Mouse (Mus musculus): ENCODE data around the gene Daam2. TPM values are rescaled to one million over a fixed set of nuclear protein-coding genes. Genes with fewer than 3 reads are reported as not detected.

The Daam2 gene
- total RNA-seq (2017): not detected in 2 replicates

DNA sequence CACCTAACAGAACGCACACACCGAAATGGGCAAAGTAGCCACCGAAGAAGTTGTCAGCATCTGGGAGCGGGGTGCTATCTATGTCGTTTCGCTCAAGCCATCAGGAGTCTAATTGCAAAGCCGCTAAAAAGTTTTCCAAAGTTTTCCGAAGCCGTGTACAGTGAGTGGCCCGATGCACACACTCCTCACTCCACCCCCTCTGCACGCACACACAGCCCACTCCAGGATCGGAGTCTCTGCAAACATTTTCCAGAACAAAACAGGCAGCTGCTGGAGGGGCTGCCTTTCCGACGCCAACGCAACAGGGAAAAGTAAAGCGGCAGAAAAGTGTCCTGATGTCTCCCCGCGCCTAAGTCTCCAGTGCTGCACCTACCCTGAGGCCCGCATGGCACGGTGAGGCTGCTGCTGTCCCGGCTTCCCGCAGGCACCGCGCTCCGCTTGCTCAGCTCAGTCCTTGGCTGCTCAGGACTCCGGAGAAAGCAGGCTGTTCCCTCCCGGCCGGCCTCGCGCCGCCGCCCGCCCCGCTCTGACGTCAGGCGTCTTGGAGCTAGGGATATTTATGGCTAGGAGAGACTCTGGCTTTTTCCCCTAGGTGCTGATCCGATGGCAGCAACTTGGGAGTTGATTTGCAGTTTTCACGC lies at the start of gene Daam2:
TSS of gene Daam2 (minus strand) at position 514 of the 641 bp plus-strand sequence.
- no peak for ATAC-seq (replicated peaks in 1 of 2; ENCODE audit: insufficient read depth in 1 of 2, low FRiP score in 2 of 2, low TSS enrichment in 1 of 2, low read depth in 1 of 2, poor library complexity in 2 of 2, severe bottlenecking in 2 of 2)

DNA sequence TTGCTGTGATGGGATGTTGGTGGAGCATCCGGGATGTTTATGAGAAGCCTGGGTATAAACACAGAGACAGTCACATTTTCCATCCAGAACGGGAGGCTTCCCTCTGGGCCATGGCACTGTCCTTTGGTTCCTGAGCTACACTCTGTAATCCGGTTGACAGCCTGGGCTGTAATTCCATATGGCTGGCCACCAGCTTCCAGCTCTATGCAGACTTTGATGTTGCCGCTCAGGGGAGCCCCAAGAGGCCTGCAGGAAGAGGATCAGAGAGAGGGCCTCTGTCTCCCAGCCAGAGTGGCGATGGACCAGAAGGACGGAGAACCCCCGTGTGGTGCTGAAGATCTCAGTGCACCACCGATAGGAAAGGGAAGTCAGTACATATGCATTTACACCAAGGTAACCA lies 46.2 kb upstream of the Daam2 start:
- no peak for ATAC-seq (replicated peaks in 1 of 2; ENCODE audit: insufficient read depth in 1 of 2, low FRiP score in 2 of 2, low TSS enrichment in 1 of 2, low read depth in 1 of 2, poor library complexity in 2 of 2, severe bottlenecking in 2 of 2)

DNA sequence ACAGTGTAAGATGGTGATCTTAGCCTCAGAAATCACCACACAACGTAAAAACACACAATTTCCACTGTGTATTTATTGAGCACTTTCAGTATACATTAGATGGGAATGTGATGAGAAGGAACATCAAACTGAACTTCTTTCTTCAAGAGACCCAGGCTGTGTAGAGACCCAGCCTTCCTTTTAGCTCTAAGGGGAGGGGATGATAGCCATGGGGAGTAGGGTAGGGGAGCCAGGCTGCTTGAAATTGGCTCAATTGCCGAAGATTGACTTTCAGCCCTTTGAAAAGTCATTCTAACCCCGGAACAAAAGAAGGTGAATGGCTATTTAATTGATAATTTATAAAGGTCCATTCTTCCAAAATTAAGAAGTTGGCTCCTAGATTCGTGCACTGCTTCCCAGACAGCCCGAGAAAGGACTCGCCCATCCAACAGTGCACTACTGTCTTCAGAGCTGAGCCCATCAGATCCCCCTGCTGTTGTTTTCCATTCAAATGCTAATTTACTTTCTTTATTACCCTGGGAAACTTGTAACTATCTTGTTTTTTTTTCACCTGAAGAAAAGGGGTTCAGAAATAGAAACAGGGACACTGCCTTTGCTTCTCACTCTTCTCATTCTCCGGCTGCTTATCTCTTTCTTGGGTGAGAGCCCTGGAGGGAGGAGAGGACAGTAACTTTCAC lies 43.3 kb upstream of the Daam2 start:
- no peak for ATAC-seq (replicated peaks in 1 of 2; ENCODE audit: insufficient read depth in 1 of 2, low FRiP score in 2 of 2, low TSS enrichment in 1 of 2, low read depth in 1 of 2, poor library complexity in 2 of 2, severe bottlenecking in 2 of 2)

DNA sequence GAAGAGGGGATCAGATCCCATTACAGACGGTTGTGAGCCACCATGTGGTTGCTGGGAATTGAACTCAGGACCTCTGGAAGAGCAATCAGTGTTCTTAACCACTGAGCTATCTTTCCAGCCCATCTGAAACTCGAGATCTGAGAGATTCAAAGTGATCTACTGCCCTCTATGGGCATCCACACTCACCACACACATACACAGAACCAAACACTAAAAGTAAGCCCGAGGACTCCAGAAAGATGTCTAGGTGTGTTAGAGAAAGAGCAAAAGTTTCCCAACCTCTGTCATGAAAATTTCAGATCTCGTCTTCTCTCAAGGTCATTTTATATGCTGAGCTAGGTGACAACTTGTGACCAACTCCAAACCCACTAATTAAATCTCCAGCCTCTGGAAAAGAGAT lies 41.3 kb upstream of the Daam2 start:
- no peak for ATAC-seq (replicated peaks in 1 of 2; ENCODE audit: insufficient read depth in 1 of 2, low FRiP score in 2 of 2, low TSS enrichment in 1 of 2, low read depth in 1 of 2, poor library complexity in 2 of 2, severe bottlenecking in 2 of 2)

DNA sequence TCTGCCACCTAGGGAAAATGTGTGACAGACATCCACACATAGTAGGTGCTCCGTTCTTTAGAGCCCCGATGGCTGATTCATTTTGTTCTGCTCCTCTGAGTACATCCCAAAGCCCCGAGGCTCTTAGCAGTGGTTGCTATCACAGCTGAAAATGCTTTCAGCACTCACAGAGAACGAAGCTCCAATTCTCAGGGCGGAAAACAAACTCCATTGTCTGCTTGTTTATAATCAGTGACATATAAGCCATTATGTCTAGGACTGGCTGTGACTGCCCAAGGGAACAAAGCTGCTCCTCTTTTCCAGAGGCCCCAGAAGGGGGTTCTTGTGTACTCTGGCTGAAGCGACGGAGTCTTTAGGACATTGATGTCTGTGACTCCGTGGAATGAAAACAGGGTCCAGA lies 25.9 kb upstream of the Daam2 start:
- no peak for ATAC-seq (replicated peaks in 1 of 2; ENCODE audit: insufficient read depth in 1 of 2, low FRiP score in 2 of 2, low TSS enrichment in 1 of 2, low read depth in 1 of 2, poor library complexity in 2 of 2, severe bottlenecking in 2 of 2)

DNA sequence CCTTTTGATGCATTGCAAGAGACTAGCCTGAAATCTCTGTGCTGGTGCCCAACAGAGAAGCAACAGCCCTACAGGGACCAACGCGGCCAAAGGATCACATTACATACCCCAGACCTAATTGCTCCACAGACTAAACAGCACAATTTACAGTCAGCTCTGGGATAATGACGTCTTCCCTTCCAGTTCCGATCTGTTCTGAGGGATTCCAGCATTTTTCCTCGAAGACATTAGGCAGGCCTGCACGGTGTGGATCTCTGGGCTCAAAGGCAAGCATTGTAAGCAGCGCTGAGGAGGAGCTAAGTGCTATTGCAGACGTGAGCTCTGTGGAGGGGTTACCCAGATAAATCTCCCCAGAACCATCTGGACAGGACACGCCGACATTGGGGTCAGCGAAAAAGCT lies 18.3 kb upstream of the Daam2 start:
- ATAC-seq (replicated peaks in 1 of 2; ENCODE audit: insufficient read depth in 1 of 2, low FRiP score in 2 of 2, low TSS enrichment in 1 of 2, low read depth in 1 of 2, poor library complexity in 2 of 2, severe bottlenecking in 2 of 2): no peak

DNA sequence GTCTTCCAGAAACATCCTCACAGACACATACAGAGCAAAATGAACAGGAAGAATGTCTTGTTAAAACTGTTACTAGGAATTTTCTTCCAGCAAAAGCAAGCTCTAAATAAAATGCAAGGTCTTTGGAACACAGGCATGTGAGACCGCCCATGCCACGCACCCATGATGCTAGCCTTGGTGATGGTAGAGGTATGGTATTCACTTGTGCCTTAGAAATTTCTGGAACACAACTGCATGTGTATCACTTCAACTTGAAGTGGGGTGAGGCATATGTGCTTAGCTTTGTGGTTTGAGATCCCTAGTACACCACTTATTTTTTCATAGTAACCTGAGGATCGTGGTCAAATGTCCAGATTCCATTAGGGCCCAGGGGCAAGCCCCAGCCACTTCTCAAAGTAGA lies 13.2 kb upstream of the Daam2 start:
- no peak for ATAC-seq (replicated peaks in 1 of 2; ENCODE audit: insufficient read depth in 1 of 2, low FRiP score in 2 of 2, low TSS enrichment in 1 of 2, low read depth in 1 of 2, poor library complexity in 2 of 2, severe bottlenecking in 2 of 2)

DNA sequence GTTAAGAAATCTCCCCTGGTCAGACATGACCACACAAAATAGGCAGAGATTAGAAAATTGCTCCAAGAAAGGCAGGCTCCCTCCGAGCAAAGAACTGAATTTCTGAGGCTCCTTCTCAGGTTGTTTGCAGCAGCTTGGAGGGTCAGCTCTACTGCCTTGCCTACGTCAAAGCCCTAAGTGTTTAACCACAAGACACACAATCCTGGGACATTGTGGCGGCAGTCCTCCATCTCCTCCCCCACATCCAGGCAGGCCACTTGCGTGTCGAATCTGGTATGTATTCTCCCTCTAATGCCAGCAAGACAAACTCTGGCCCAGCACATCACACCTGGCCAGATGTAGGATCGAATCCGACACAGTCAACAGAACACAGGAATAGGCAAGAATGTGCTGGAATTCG lies 4.6 kb upstream of the Daam2 start:
- ATAC-seq (replicated peaks in 1 of 2; ENCODE audit: insufficient read depth in 1 of 2, low FRiP score in 2 of 2, low TSS enrichment in 1 of 2, low read depth in 1 of 2, poor library complexity in 2 of 2, severe bottlenecking in 2 of 2): no peak

DNA sequence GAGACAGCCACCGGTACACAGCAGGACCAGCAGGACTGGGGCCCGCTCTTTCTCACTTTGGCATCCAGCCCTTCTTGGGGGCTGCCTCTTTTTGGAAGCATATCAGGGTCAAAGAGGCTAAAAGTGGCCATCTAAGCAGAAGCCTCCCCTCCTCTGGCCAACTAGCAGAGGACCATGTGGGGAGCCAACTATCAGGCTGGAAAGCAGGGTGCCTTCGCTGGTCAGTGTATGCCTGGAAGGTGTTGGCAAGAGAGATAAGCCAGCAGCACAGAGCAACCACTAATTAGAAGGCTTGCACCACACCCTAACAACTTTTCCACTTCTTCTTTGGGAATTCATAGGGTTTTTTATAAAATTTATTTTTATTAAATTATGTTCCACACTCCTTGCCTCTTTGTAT lies 346 bp upstream of the Daam2 start:
- no peak for ATAC-seq (replicated peaks in 1 of 2; ENCODE audit: insufficient read depth in 1 of 2, low FRiP score in 2 of 2, low TSS enrichment in 1 of 2, low read depth in 1 of 2, poor library complexity in 2 of 2, severe bottlenecking in 2 of 2)

DNA sequence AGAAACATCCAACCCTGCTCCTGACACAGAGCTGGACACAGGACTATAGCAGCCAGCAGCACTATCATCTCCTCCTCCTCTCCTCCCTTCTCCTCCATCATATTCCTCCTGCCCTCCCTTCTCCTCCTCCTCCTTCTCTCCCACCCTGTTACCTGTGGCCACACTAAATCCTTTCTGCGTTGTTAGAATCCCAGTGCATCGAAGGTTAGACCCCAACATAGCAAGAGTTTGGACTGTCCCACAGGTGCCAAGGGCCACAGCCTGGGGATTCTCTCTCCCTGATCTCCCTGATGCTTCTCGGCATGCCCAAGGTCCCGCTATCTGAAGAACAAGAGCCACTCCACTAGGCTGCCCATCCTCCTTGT lies 745 bp downstream of the Daam2 start:
- no peak for ATAC-seq (replicated peaks in 1 of 2; ENCODE audit: insufficient read depth in 1 of 2, low FRiP score in 2 of 2, low TSS enrichment in 1 of 2, low read depth in 1 of 2, poor library complexity in 2 of 2, severe bottlenecking in 2 of 2)

DNA sequence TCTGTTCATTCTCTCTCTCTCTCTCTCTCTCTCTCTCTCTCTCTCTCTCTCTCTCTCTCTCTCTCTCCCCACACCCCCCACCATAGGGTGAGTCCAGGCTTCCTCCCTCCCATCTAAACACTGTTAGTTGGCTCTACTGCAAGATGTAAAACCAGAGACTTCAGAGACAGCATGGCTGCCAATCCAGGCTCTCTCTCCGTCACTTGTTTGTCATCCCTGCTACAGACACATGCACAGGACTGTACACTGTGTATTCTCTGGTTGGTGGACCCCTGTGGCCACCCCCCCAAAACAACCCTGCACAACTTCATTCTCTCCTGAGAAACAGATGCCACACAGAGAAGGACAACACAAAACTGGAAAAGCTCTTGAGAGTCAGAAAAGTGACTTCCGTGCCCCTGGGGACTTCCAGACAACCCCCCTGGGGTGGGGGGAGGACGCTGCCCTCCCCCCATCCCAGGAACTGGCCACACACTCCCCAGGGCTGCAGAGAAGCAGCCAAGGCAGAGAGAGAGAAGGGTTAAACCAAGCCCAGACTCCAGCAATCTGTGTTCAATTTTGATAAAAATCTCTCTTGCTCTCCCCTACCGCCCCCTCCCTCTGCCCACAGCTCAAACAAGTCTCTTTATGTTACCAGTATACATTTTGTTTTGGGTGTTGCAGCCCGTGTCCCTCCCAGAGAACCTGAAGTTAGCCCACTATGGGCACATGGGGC lies 1.3 kb downstream of the Daam2 start:
- no peak for ATAC-seq (replicated peaks in 1 of 2; ENCODE audit: insufficient read depth in 1 of 2, low FRiP score in 2 of 2, low TSS enrichment in 1 of 2, low read depth in 1 of 2, poor library complexity in 2 of 2, severe bottlenecking in 2 of 2)

DNA sequence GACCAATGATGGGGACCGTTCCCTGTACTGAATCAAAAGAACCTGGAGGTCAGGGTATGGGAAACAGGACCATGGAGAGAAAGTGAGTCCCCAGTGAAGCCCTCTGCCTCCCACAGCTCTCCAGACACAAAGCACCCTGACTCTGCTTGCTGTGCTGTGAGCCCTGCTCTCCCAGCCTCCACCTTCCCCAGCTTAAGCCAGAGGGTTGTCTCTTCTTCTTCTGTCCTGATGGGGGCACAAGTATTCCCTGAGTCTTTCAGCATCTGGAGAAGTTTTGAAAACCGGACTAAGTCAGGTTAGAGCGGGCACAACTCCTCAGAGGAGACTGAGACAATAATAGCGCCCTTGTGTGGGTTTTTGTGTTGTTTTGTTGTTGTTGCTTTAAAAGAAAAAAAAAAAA lies 2.2 kb downstream of the Daam2 start:
- ATAC-seq (replicated peaks in 1 of 2; ENCODE audit: insufficient read depth in 1 of 2, low FRiP score in 2 of 2, low TSS enrichment in 1 of 2, low read depth in 1 of 2, poor library complexity in 2 of 2, severe bottlenecking in 2 of 2): no peak

DNA sequence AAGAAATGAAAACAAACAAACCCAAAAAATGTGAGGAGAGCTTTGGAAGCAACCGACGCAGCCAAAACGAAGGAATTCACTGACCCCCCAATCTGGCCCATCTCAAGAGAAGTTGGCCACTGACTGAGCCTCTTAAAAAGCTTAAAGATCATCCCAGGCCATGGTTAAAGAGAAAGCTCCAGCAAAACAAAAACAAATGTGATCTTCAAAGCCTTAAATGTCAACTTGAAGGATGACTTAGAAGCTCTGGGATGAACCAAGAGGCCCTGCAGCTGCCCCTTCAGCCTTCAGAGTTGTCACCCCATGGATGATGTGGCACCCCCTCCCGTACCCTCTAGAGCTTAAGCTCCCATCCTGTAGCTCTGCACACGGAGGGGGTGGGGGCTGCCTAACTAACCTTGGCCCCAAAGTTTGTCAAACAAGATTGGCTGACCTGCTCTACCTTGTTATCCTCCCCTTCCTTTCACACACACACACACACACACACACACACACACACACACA lies 4.3 kb downstream of the Daam2 start:
- no peak for ATAC-seq (replicated peaks in 1 of 2; ENCODE audit: insufficient read depth in 1 of 2, low FRiP score in 2 of 2, low TSS enrichment in 1 of 2, low read depth in 1 of 2, poor library complexity in 2 of 2, severe bottlenecking in 2 of 2)

DNA sequence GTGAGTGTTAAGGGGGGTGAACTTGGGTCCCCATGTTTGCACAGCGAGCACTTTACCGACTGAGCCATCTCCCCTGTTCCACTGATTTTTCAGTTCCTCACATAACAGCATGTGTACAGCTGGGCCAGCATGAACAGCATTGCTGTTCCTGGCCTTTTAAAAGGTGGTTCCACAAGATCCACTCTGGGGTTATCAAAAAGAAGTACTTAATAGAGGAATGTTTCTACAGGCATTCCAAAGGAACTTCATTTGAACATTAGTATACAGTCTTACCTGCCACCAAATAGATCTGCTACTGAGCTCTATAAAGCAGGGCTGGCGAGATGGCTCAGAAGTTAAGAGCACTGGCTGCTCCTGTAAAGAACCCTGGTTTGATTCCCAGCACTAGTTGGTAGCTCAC lies 8.0 kb downstream of the Daam2 start:
- no peak for ATAC-seq (replicated peaks in 1 of 2; ENCODE audit: insufficient read depth in 1 of 2, low FRiP score in 2 of 2, low TSS enrichment in 1 of 2, low read depth in 1 of 2, poor library complexity in 2 of 2, severe bottlenecking in 2 of 2)

DNA sequence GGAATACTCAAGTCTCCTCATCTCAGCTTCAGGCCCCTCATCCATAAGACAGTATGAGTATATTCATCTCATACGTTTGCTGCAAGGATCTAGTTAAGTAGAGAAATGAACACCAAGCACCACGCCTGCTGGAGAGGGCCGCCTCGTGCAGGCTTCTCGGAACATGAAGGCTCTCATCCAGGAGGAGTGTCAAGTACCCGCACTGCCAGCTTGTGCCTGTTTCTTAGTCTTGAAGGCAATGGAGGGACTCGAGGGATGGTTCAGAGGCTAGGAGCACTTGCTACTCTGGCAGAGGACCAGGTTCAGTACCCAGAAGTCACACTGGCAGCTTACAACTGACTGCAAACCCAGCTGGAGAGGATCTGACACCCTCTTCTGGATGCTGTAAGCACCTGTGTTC lies 12.2 kb downstream of the Daam2 start:
- no peak for ATAC-seq (replicated peaks in 1 of 2; ENCODE audit: insufficient read depth in 1 of 2, low FRiP score in 2 of 2, low TSS enrichment in 1 of 2, low read depth in 1 of 2, poor library complexity in 2 of 2, severe bottlenecking in 2 of 2)

DNA sequence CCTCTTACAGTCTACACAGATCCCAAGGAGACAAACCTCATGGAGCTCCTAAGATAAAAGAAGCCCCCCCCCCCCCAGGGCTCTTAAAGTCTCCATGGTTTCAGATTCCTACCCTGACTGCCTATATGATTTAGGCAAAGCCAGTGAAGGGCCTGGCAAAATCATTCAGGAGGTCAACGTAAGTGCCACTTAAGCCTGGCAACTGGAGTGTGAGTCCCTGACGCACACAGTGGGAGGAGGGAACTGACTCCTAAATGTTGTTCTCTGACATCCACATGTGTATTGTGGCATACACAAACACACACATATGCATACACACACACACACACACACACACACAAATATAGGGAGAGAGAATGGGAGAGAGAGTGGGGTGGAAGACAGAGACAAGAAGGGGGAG lies 12.7 kb downstream of the Daam2 start:
- ATAC-seq (replicated peaks in 1 of 2; ENCODE audit: insufficient read depth in 1 of 2, low FRiP score in 2 of 2, low TSS enrichment in 1 of 2, low read depth in 1 of 2, poor library complexity in 2 of 2, severe bottlenecking in 2 of 2): no peak

DNA sequence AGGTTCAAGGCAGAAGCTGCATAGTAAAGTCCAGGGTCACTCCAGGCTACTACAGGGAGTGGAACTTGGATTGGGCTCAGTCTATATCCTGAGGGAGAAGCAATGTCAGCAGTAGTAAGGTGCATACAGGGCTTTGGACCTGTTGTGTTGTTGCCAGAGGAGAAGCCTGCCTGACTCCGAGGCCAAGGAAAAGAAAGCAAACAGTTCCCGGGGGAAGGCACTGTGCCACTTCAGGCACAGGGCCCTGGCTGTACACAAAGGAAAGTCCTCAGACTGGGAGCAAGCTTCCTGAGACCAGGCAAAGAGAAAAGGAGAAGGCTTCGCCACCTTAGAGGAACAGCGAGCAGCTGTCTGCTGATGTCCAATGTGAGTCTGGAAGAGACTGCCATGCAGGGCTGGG lies 18.1 kb downstream of the Daam2 start:
- no peak for ATAC-seq (replicated peaks in 1 of 2; ENCODE audit: insufficient read depth in 1 of 2, low FRiP score in 2 of 2, low TSS enrichment in 1 of 2, low read depth in 1 of 2, poor library complexity in 2 of 2, severe bottlenecking in 2 of 2)

DNA sequence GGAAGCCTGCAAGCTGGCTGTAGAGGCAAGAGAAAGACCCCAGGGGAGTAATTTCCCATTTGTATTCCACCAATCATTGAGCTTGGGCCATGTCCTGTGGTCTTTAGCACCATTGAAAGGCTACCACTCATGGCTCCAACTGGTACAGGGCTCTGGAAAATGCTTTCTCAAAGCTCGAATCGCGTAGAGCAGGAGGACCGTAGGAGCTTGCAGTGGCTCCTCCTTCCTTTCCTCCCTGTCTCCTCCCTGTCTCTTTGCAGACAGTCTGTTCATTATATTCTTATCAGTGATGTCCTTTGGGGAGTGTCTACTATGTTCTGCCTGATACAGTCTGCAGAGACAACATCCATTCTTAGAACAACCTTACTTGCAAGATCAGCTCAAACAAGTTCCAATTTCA lies 18.7 kb downstream of the Daam2 start:
- ATAC-seq (replicated peaks in 1 of 2; ENCODE audit: insufficient read depth in 1 of 2, low FRiP score in 2 of 2, low TSS enrichment in 1 of 2, low read depth in 1 of 2, poor library complexity in 2 of 2, severe bottlenecking in 2 of 2): no peak

DNA sequence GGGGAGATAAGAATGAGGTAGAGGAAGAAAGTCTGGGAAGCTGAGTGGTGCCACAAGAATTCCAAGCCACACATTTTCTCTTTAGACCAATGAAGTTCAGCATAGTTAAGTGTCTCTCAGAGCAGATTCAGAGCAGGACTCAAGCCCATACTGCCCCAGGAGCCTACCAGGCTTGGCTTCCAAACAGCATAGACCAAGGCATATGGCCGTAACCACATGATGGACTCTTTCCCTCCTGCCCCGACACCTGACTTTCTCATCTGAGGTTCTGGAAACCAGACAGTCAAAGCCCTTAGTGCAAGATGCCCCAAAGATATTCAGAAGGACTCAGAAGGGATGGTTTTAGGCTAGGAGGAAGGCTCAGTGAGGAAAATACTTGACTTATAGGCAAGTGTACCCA lies 19.6 kb downstream of the Daam2 start:
- no peak for ATAC-seq (replicated peaks in 1 of 2; ENCODE audit: insufficient read depth in 1 of 2, low FRiP score in 2 of 2, low TSS enrichment in 1 of 2, low read depth in 1 of 2, poor library complexity in 2 of 2, severe bottlenecking in 2 of 2)
